Mouse (Mus musculus) spleen, postnatal 4 days (tissue): ENCODE measurements around the gene Ptprk.

Experiments used
- DNase-seq, 2 experiments: peaks; one replicate each; pipeline ENCODE4 v3.0.0; 2022; ENCODE audit warnings: low spot score in 2 of 2

The Ptprk gene

GRCm38 (mm10) chr10:28185326-28185725 is 110.7 kb downstream of the Ptprk start:
- DNase-seq, result no peak

- no peak for DNase-seq
Measured at GRCm38 (mm10) chr10:28186018-28186800, 111.6 kb downstream of the Ptprk start.

- DNase-seq, result no peak
Measured at GRCm38 (mm10) chr10:28191440-28191839, 116.8 kb downstream of the Ptprk start.

GRCm38 (mm10) chr10:28193630-28194029 is 119.0 kb downstream of the Ptprk start:
- DNase-seq, result no peak

GRCm38 (mm10) chr10:28200609-28201008 is 126.0 kb downstream of the Ptprk start:
- DNase-seq, result no peak

- DNase-seq, result no peak
Measured at GRCm38 (mm10) chr10:28209394-28209793, 134.8 kb downstream of the Ptprk start.

- DNase-seq, result no peak
Measured at GRCm38 (mm10) chr10:28212083-28212482, 137.5 kb downstream of the Ptprk start.

- DNase-seq, result no peak
Measured at GRCm38 (mm10) chr10:28215153-28215552, 140.5 kb downstream of the Ptprk start.

- no peak for DNase-seq
Measured at GRCm38 (mm10) chr10:28223602-28224001, 149.0 kb downstream of the Ptprk start.

GRCm38 (mm10) chr10:28224376-28224775 is 149.8 kb downstream of the Ptprk start:
- DNase-seq, result no peak

GRCm38 (mm10) chr10:28225536-28226075 is 151.0 kb downstream of the Ptprk start:
- DNase-seq, result no peak

GRCm38 (mm10) chr10:28227732-28228131 is 153.1 kb downstream of the Ptprk start:
- DNase-seq, result no peak

- DNase-seq, result no peak
Measured at GRCm38 (mm10) chr10:28228208-28228607, 153.6 kb downstream of the Ptprk start.

GRCm38 (mm10) chr10:28232273-28233167 is 157.9 kb downstream of the Ptprk start:
- DNase-seq, result no peak

GRCm38 (mm10) chr10:28249047-28249446 is 174.4 kb downstream of the Ptprk start:
- DNase-seq, result no peak

- DNase-seq, result no peak
Measured at GRCm38 (mm10) chr10:28251385-28251784, 176.8 kb downstream of the Ptprk start.

- no peak for DNase-seq
Measured at GRCm38 (mm10) chr10:28260651-28261050, 186.0 kb downstream of the Ptprk start.

GRCm38 (mm10) chr10:28262159-28262558 is 187.5 kb downstream of the Ptprk start:
- no peak for DNase-seq

GRCm38 (mm10) chr10:28263546-28263945 is 188.9 kb downstream of the Ptprk start:
- no peak for DNase-seq

- DNase-seq, result no peak
Measured at GRCm38 (mm10) chr10:28270273-28270672, 195.7 kb downstream of the Ptprk start.

GRCm38 (mm10) chr10:28271729-28272606 is 197.3 kb downstream of the Ptprk start:
- no peak for DNase-seq
